Mouse (Mus musculus) spleen, embryonic (tissue): ENCODE results near the gene Gpr135.
"Not testable (repeated sequence)": the region's sequence is repeated elsewhere in the genome, so short reads cannot be mapped to it uniquely, and the experiment has no call there.

Experiments
- CTCF ChIA-PET: fragments of 350-600 bp; sonication (Branson Sonifier 250); formaldehyde crosslinking; loops from one replicate; lab custom pipeline; 2022; lab: Charles Lee

Gene Gpr135

GRCm38 (mm10) chr12:72053851-72054250 is 17.1 kb downstream of the Gpr135 start:
- CTCF ChIA-PET = no interaction called here

DNA sequence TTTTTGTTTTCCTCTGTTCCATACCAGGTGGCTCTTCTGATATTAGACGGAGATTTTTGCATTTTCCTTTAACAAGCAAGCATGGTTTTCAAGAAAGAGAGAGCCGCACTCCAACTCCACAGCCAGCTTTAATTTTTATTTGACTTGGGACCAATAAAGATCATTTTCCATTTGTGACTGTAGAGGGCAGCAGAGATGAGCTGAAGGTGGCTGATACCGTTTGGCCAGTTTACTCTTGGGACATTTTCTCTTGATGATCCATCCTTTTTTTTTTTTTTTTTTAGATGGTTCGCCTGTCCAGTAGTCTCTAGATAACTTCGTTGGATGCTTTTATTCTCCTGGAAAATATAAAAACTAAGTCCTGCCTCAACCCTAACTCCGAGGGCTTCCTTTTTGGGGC is 17.6 kb downstream of the Gpr135 start:
- CTCF ChIA-PET = no interaction called here

DNA sequence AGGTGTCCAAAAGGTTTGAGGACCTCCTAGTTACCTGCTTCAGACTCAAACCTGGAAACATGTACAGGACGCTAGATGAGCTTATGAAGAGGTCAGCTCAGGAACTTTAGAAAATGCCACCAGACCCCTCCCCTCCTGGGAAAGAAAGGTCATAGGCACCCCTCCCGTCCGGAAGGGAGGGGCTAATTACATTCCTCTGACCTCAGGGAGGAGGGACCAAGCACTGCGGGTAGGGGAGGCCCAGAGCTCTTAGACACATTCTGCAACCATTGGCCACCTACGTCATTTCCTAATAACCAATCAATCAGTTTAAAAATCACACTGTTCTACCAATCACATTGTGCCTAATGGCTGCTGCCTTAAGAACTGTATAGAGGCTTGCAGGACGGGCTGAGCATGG is 18.4 kb downstream of the Gpr135 start:
- CTCF ChIA-PET = no interaction called here

DNA sequence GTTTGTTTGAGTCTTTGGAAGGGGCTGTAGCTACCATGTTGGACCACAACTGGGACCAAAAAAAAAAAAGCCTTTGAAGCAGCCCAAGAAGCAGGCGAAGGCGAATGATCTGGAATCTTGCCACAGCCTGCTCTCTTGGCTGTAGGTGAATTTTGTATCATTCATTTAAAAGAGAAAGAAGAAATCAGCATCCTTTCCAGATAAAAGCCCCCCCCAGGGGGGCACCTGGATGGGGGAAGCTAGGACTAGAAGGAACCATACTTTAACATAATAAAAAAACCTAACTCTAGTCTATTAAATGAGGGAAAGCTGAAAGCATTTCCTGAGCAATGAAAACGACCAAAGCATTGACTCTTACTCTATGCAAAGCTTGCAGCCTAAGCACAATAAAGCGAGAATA is 20.1 kb downstream of the Gpr135 start:
- CTCF ChIA-PET = interaction anchor here (0.5 kb wide), 1 partner anchor 192 kb away, joined by 3 read pairs; no protein-coding TSS in a partner anchor

GRCm38 (mm10) chr12:72050156-72050555 is 20.8 kb downstream of the Gpr135 start:
- CTCF ChIA-PET = not testable (repeated sequence)

DNA sequence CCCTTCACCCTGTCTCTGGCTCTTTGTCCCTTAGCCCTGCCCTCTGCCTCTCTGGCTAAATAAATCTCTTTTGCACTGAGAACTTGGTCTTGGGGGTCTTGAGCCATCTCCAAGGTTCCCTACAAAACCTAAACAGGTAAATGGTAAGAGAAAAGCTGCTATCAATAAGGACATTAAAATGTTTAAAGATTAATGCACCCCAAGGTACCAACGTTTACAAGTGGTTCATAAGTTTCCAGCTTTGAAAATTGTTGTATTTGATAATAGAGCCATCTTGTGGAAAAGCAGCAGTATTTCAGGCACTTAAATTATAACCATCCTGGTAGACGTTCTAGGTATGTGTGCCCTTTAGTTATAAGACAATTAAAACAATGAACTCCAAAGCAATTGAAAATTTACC is 23.4 kb downstream of the Gpr135 start:
- CTCF ChIA-PET = interaction anchor here (1.0 kb wide), 1 partner anchor 38 kb away, joined by 3 read pairs; no protein-coding TSS in a partner anchor

GRCm38 (mm10) chr12:72041238-72041637 is 29.7 kb downstream of the Gpr135 start:
- CTCF ChIA-PET = no interaction called here

GRCm38 (mm10) chr12:72039501-72039900 is 31.4 kb downstream of the Gpr135 start:
- CTCF ChIA-PET = no interaction called here

DNA sequence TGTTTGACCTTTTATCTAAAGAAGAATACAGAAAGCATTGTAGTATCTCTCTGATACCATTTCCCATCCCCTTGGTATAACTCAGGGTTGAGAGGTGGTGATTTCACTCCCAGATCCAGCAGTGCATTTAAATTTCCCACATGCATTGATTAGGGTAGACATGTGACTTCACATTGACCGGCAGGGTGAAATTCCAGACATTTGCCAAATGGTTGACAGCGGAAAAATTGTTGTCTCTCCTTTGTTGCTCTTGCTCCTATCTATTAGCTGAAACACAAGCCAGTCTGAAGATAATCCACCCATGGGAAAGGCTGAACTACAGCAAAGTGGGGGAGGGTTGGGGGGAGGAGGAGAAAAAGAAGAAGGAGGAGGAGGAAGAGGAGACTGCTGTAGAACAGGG is 32.1 kb downstream of the Gpr135 start:
- CTCF ChIA-PET = no interaction called here

GRCm38 (mm10) chr12:72037049-72037448 is 33.9 kb downstream of the Gpr135 start:
- CTCF ChIA-PET = interaction anchor here (0.6 kb wide), 1 partner anchor 680 kb away, joined by 3 read pairs; no protein-coding TSS in a partner anchor

DNA sequence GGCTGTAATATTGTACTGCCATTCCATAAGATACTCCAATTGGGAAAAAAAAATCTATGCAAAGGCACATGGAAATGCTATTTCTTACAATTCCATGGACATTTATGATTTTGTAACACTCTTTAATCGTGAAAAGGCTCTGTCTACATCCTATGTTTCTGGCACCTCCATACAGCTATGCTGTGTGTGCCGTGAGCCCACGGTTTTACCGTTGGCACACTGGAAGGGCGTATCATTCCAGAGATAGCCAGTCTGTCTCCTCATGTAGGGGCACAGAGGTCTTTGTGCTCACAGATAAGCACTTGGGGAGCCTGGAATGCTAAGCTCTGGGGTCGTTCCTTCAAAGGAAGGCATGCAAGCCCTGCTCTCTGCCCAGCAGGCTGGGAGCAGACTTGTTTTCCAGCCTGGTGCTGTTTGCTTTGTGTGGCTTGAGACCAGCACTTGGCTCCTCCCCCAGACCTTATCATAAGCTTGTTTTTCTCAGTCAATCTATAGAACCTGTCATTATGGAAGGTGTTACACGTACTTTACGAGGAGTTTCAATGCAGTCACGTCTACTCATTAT is 34.7 kb downstream of the Gpr135 start:
- CTCF ChIA-PET = no interaction called here

DNA sequence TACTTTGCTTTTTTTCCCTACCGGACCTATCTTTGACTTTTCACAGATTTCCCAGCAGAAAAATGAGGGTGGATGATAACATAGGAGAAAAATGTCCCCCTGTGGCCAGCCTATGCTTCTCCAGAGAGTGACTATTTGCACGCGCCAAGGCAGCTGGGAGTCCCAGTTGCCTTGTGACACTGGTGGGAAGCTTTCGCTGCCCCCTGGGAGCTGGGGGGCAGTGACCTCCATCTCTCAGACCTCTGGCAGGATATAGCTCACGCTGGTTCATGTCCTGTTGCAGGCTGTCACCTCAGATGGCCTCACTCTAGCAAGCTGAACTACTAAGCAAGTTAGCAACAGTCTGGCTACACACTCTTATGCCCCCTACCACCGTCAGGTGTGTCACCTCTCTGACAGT is 39.1 kb downstream of the Gpr135 start:
- CTCF ChIA-PET = no interaction called here

- CTCF ChIA-PET = no interaction called here
Observed at GRCm38 (mm10) chr12:72031171-72031570, 39.8 kb downstream of the Gpr135 start.

DNA sequence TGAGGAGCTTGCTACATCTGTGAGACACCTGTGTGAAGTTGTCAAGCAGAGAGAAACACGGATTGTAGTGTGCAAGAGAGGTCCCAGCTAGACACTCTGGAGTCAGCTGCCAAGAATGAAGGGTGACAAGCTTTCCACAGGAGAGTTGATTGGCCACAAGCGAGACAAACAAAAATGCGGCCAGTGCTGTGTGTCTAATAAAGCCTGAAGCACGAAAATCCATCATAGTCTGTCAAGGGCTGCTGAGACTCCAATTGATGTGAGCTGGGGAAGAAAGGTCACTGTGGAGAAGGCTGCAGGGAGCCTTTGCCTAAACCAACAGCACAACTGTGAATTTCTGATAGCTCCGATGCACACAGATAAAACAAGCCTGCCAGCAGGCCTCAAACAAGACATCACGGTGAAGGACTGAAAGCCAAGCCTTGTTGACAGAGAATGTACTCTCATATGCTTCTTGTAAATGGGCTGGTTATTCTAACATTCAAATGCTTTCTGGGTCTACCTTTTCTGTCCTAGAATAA is 45.6 kb downstream of the Gpr135 start:
- CTCF ChIA-PET = no interaction called here

DNA sequence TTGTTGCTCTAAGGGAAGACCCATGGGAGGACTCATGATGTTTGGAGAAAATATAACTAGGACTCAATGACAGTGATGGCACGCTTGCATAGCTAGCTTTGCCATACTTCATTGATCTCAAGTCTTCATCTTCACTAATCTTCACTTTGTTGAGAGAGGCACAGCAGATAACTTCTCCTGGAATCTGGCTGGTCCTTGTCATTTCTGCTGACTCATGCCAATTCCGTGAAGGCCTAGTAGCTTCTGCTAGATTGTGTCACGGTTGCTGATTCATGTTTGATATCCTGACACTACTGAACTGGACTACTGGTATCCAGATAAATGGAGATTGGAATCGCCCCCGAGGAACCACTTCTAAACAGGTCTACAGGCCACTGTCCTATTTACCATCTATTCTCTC is 47.4 kb downstream of the Gpr135 start:
- CTCF ChIA-PET = no interaction called here

DNA sequence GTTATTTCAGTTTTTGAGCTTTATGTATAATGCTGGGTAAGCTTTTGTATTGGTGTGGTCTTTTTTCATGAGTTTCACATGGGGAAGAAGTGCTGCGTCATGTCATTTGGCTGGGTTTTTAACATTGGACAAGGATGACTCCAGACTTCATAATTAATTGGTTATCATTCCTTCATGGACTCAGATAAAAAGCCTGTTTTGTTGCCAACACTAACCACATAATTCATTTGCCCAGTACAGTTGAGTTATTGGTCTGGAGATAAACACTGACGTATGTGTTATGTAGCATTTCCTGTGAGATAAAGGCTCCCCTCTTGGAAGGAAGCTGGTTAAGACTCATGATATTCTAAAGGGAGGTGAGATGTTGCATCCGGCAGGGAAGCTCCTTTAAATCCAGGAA is 48.1 kb downstream of the Gpr135 start:
- CTCF ChIA-PET = no interaction called here

GRCm38 (mm10) chr12:72021543-72021942 is 49.4 kb downstream of the Gpr135 start:
- CTCF ChIA-PET = no interaction called here

DNA sequence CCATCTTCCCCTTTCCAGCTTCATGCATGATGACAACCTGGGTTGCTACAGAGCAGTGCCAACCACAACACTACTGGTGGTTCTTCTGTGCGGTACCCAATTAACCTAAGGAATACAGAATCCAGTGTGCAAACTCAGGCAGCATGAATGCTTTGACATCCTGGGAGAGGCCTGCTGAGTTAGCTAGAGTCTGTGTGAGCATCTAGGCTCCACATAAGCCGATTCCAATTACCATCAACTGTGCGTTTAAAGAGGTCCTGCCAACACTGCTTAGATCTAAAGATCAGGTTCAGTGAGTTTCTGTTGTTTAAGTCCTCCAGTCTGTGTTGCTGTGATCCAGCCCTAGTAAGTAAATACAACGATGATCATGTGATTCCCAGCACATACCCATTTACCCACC is 50.6 kb downstream of the Gpr135 start:
- CTCF ChIA-PET = no interaction called here
